Mouse (Mus musculus): ENCODE measurements around the gene Klhdc4.

The Klhdc4 gene

DNA sequence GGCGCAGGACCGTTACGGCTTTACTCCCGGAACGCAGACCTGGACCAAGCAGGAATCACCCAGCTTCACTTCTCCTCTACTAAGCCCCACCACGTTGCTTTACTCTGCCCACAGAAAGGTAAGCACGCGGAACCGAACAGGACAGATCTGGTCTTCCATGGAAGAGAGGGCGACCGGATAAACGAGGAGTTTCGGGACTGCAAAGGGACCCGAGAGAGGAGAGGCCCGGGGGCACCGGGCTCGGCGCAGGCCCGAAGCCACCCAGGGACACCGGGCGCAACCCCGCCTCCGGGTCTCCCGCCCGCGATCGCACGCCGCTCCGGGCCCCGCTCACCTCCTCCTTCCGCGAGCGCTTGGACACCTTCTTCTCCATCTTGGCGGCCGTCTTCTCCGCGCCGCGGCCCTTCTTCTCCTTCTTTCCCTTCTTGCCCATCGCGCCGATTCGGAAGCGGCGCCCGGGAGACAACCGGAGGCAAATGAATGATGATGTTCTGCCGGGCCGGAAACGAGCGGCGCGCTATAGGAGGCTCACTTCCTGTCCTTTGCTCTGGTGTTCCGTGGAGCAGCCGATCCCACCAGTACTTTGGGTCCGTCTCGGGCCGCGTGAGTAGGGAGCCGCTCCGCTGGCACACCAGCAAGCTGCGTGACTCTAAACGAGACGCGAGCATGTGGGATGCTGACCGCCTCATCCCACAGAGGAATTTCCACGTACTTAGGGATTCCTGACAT is at the start of gene Klhdc4:
TSS of gene Klhdc4 (minus strand) at position 522 of the 729 bp plus-strand sequence.
- DNase-seq (ENCODE audit: low spot score in 2 of 2), result peak; percentile 82 to 89

DNA sequence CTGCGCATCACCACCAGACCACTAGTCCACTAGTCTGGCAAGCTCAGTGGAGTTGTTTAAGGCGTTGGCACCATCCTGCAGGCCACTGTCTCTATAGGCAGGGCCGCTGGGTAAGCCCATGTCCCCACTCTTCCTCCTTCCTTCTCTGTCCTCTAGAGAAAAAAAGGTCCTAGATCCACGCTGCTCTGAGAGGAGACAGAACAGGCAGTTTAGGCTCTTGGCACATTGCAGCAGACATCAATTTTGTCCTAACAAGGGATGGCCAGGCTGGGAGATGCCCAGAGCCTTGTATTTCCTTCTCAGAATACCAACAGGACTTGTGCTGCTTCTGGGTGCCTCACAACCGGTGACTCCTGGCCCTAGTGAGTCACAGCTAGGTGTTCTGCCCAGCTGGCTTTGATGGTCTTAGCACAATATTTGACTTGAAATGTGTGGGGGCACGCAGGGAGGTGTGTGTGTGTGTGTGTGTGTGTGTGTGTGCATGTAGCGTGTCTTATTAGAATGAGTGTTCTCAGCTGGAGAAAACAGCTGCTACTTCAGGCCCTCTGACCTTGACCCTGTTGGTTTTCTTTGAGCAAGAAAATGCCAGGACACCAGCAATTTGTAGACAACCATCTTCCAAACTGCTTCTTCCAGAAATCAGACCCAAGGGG is 48.6 kb upstream of the Klhdc4 start:
- DNase-seq (ENCODE audit: low spot score in 2 of 2), result no peak

DNA sequence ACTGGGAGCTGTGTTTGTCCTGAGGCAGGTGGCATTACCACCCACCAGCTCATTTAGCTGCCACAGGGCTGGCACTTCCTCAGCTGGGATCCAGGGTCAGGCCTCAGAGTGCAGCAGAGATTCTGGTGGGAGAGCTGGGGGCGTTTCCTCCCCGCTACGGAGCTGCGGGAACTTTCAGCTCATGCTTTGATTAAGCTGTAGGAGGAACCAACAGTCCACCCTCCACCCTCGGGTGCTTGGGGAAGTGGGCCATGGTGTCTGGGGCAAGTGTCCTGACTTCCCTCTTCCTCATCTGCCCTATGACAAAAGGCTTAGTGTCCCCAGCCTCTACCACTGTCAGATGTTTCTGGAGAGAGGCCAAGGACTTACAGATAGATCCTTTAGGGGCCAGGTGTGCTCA is 47.8 kb upstream of the Klhdc4 start:
- no peak for DNase-seq (ENCODE audit: low spot score in 2 of 2)

DNA sequence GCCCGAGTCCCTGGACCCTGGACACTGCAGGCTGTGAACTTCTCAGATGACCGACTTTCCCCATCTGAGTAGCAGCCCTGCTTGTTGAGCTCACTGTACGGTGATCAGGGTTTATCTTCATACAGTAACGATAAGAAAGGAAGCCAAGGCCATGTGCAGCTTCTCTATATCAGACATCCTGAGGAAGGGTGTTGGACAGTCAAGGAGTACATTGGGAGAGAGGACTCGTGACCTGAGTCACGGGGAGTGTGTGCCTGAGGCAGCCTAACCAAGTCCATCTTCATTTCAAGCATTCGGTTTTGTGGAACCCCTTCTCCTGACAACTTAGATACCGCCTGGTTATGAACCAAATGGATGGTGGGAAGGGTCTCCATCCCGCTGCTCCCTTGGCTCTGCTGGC is 46.1 kb upstream of the Klhdc4 start:
- DNase-seq (ENCODE audit: low spot score in 2 of 2), result no peak

DNA sequence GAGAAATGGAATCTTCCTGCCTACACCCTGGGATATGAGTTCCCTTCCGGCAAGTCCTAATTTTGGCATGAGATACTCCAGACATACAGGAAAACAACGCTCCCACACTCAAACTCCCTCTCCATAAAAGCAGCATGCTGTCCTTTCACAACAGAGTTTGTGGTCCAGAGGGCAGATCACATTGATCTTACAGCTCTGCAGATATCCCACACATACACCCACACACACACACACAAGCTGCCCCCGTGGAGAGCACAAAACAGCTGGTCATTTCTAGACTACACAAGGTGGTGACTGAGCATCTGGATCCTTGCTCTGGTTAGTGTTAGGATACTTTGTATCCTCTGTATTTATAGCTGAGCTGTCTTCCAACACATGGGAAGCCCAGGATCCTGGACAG is 45.7 kb upstream of the Klhdc4 start:
- no peak for DNase-seq (ENCODE audit: low spot score in 2 of 2)

DNA sequence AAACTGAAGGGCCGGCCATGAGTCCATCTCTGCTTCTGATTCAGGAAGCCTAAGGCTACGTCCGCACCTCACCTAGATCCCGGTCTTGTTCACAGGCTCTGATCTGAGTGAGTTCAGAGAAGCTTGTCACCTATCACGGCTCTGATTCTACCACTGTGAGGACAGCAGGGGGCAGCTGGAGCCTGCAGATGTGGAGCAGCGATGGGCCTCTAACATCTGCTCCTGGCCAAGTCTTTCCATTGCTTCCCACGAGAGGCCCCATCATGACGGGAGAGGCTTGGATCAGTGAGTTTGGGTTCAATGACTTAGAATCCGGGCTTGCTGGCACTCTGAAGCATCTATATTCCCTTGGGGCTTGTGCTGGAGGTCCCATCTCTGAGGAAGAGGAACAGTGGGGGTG is 44.7 kb upstream of the Klhdc4 start:
- peak in 1 of 2 experiments; percentile 48 for DNase-seq (ENCODE audit: low spot score in 2 of 2)

DNA sequence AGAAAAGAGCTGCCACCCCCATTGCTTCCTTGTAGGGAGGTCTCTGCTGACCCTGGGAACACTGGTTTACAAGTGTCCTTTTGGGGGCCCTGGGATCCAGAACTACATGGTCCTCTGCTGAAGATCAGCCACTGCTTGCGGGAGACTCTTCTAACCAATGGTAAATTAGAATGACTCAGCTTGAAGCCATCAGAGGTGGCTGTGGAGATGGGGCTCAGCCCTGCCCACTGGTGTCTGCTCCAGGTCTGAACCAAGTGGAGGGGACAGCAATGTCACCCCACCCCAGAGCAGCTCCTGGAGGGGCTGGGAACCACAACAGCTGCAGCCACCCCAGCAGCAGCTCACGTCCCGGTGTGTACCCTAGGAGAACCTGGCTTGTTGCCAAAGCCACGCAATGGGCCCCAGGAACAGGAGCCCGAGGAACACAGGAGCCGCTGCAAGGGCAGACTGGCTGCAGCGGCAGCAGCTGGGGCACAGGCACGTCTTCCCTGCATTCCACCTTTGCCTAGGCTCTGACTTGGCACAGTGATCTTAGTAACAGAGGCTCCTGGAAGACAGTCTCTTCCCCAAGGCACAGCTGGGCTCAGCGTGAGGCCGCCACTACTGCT is 42.6 kb upstream of the Klhdc4 start:
- DNase-seq (ENCODE audit: low spot score in 2 of 2), result no peak

DNA sequence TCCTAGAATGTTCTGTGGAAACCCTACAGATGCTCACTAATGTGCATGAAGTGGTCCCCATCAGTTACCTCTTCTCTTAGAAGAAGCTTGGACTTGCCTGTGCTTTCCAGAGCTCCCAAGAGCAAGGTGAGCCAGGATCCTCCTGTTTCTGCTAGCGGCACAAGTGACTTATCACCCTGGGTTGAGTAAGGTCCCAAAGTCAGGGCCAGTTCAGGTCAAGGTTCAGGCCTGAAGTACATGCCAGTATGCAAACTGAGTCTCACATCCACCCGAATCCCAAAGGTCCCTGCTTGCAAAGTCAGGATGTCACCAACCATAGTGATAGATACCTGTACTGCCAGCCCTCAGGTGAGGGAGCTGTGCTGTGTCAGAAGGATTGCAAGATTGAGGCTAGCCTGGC is 40.8 kb upstream of the Klhdc4 start:
- no peak for DNase-seq (ENCODE audit: low spot score in 2 of 2)

DNA sequence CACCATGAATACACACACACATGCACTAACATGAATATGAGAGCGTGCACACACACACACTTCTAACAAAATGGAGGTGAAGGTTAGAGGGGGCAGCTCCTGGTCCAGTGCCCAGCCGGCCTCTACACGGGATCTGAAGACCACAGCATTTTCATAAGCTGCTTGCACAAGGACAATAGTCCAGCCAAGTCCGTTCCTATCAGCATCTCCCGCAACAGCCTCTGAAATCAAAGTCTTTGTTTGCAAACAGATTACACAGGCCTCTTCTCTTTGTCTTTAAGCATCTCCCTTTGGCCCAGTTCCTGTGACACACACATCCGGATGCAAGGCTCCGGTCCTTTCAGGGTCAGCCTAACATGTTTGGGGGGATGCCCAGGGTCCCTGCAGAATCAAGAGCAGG is 39.5 kb upstream of the Klhdc4 start:
- no peak for DNase-seq (ENCODE audit: low spot score in 2 of 2)

DNA sequence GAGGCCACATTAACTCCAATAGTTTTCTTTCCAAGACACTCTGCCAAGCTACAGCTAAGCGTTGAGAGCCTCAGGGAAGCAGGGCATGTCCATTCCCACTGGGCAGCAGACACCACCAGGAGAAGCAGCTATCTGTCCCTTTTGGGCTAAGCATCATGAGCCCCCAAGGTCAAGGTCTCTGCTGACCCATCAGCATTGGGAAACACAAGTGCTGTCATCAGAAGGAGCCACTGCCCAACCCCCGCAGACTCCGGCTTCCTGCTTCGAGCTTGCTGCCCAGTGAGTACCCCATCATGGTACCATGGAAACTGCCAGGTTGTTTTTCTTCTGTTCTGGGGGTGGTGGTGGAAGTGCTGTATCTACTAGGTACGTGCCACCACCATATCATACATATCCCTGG is 38.8 kb upstream of the Klhdc4 start:
- DNase-seq (ENCODE audit: low spot score in 2 of 2), result no peak

DNA sequence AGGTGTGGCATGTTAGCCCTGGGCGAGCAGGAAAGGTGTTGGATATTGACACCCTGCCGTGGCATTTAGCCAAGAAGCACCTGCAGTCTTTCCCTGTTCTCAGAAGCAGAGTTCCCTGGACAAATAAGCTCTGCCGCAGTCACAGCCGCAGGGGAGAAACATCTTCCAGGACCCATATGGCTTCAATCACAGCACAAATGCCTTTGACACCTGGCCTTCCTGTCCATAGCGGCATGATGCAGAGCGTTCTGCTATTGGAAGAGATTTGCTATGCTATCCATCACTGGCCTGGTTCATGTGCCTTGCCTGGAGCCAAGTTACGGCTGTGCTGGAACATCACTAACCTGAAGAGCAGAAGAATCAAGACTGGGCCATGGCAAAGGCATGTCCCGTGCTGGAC is 36.0 kb upstream of the Klhdc4 start:
- DNase-seq (ENCODE audit: low spot score in 2 of 2), result no peak

DNA sequence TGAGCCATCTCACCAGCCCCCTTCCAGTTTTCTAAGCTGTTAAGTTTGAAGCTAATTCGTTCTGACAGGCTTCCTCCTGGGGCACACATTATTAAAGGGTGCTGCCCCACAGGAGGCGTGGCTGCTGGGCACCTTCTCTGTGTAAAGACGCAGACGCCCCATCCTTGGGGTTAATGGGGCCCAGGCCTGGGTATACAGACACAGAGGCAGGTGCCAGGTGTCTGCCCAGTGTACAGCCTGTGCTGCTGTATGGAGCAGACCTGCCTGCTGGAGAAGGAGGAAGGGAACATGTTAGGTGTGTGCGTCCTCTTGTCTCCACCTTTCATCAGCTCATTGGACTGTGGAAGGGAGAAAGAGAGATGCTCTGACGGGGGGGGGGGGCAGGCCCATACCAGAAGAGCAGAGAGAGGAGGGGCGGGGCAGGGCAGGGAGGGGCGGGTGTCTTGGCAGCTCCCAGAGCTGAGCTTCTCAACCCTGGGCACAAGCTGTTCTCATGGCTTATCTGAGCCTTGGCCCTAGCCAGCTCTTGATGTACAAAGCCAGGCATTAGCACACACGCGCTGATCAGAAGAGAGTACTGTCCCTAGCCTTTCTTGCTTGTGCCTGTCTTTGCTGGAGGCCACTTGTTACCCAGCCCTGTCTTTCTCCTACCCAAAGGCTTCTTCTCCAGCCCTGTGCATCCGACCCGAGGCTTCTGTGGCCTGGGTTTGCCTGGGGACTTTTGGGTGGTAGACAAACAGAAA is 32.6 kb upstream of the Klhdc4 start:
- no peak for DNase-seq (ENCODE audit: low spot score in 2 of 2)

DNA sequence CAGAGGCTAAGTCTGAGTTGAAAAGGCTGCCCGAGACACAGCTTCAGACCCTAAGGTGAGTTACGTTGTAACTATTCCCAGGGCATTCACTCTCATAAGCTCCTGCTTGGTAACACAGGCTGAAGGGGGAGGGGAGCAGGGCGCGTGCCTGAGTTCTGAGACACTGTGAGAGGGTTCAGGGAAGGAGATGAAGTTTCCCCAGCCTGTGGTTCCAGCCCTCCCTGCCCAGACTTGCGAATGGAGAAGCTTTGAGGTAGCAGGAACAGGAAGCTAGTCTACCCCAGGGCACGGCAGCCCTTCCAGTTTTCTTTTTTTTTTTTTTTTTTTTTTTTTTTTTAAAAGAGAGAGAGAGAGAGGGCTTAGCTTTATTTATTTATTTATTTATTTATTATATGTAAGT is 31.9 kb upstream of the Klhdc4 start:
- DNase-seq (ENCODE audit: low spot score in 2 of 2), result no peak

DNA sequence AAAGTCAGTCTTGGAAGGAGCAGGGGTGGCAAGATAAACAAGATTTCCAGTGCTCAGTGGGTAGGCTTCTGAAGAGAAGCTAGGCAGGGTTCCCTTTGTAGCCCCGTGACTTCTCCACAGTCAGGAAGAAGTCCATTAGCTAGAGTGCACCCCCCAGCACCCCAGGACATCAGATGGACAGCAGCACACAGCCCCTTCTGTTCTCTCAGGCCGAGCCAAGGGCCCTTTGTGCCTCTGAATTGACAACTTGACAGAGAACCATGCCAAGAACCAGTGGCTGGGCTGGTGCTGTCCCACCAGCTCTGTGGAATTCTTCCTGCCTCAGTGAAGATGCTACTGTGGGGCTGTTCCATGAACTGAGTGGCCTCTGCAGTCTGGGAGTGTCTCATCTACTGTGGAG is 28.4 kb upstream of the Klhdc4 start:
- no peak for DNase-seq (ENCODE audit: low spot score in 2 of 2)

DNA sequence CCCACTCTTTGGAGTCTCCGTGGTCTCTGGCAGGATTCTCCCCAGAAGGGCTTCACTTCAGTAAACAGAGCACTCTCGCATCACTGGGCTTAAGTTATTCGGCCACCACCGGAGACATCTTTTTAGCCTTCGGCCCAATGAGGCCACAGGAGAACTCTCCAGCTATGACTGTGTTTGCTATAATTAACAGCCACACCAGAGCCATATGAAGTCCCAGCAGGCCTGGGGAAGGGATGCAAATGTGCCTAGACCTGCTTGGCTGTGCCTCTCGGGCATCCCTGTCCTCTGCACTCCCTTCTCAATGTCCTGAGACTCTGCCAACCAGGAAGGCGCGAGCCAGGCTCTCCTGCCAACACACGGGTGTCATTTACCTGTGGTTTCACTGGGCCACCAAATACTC is 28.0 kb upstream of the Klhdc4 start:
- no peak for DNase-seq (ENCODE audit: low spot score in 2 of 2)

DNA sequence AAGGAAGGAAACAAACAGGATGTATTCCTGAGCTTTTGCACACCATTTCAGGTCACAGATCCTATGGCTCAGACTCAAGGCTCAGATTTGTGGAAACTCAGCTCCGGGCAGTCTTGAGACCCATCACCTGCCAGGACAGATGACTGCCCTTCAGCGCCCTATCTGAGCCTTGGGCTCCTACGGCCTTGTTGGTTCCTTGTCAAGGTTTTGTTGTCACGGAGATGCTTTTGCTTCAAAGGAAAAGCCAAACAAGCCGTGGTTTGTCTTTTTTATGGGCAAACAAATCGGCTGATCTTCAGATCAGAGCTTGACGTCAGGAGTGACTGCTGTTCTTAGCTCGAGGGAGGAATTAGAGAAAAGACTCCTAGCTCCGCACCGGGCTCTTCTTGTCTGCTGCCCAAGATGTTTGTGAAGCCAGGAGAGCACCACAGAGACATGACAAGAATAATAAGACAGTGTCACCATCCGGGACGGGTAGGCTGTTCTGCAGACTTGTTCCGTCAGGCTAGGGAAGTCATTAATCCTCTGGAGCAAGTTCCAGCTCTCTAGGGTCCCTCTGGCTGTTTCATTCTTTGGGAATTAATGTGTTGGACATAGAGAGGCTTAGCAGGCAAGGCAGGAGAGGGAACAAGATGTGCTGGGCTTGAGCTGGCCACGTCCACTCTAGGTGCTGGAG is 26.8 kb upstream of the Klhdc4 start:
- no peak for DNase-seq (ENCODE audit: low spot score in 2 of 2)

DNA sequence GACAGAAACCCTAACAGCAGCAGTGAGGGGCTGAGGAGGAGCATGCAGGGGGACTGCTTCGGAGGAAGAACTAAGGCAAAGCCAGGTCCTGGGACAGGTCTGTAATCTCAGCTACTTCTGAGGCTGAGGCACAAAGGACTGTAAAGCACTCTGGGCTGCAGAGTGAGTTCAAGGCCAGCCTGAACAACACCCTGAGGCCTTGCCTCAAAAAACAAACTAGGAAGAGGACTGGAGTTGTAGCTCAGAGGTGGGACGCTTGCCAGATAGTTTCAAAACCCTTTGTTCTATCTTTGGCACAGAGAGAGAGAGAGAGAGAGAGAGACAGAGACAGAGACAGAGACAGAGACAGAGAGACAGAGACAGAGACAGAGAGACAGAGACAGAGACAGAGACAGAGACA is 24.2 kb upstream of the Klhdc4 start:
- no peak for DNase-seq (ENCODE audit: low spot score in 2 of 2)

DNA sequence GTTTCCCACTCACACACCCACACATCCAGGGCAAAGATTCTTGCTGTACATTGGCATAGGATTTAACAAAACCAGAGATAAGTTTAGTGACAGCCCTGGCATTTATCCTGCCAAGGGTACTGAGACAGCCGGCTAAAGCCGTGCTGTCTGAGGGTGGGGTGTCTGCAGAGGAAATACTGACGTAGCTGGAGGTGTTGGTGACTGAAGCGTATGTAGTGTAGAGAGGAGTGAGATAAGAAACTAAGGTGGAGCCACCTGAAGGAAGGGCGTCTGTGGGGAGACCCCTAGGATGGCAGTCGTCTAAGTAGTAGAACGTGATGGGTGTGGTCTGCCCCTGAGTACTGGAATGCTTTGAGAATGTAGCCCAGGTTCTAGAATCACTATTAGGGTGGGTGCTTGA is 23.1 kb upstream of the Klhdc4 start:
- no peak for DNase-seq (ENCODE audit: low spot score in 2 of 2)

DNA sequence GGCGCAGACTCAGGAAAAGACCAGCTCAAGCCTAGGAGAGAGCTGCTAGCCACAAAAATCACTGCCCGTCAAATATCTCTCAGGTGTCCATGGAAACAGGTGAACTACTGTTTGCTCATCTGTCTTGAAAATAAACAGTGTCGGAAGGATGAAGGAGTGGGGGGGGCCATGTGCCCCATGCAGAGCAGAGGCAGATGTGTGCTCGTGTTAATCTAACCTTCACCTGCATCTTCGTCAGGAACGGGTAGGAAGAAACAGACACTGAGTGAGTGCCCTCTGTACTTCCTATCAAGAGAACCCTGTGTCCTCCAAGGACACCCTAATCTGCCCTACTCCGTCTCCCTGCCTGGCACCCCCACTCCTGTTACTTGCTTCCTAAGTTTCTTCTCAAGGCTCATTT is 22.3 kb upstream of the Klhdc4 start:
- DNase-seq (ENCODE audit: low spot score in 2 of 2), result no peak

DNA sequence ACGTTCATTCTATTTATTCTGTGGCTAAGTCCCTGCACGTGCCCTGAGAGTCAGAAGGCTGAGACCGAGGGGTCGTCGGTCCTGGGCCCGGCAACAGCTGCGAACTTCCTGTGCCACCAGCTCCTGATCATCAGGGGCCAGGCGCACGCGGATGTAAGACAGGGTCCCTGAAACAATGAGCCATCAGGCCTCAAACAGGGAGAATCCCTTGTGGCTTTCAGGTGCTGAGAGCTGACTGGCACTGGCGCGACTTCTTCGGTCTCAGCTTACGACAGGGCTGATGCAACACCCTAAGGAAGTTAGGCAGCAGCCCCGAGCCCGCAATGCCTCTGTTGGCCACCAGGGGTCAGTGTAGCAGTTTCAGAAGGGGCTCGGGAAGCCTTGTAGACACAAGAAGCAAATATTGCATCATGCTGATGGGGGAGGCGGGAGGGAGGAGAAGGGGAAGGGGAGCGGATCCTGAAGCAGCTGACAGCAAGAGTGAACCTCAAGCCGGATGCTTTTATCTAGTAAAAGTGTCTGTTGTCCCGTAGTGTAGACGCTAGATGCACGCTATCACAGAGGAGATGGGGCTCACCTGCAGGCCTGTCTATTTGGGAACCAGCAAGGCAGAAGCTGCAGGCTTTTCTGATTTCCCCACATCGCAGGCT is 21.6 kb upstream of the Klhdc4 start:
- peak; percentile 91 to 96 for DNase-seq (ENCODE audit: low spot score in 2 of 2)

DNA sequence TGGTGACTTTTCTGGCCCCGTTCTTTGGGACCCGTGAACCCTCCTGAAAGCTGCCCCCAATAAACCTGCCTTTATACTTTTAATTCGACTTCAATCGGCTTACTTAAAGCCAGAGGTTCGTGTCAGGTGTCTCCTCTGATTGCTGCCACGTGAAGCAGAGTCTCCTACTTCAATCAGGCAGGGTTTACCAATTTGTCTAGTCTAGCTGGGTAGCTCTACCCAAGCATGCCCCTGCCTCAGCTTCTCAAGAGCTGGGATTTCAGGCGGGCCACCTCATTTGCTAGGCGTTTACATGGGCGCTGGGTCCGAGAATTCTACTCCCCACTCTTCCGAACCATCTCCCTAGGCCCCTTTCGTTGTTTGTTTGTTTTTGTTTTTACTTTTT is 21.1 kb upstream of the Klhdc4 start:
- DNase-seq (ENCODE audit: low spot score in 2 of 2), result no peak

DNA sequence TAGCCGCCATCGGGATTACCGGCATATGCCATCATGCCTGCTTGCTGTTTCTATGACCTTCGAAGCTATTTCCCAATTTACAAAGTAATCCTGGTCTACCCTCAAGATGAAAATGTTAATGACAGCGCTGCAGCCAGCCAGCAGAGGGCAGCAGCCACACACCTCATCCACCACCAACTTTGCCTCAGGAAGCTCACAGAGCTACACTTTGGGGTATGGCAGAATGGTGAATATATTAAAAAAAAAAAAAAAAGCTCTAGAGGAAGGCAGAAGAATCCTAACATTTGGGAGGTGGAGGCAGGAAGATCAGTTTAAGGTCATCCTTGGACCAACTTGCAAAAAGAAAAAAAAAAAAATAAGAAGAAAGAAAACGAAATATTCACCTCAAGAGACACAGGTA is 20.6 kb upstream of the Klhdc4 start:
- peak; percentile 50 to 69 for DNase-seq (ENCODE audit: low spot score in 2 of 2)
